ENCODE assay signal across 8 mouse cellular contexts in genomic region chrX:157612894-157613293, GRCm38 (mm10). TPM values are rescaled to one million over a fixed set of nuclear protein-coding genes. Genes with fewer than 3 reads are reported as not detected.
DNase-seq lines count a peak whose midpoint lies in the region; ATAC-seq lines count a peak whose summit lies in the region.

No protein-coding gene starts in this region.

- DNase-seq in frontal cortex, postnatal 36 days (ENCODE audit: low spot score in 2 of 2) = peak; percentile 11 to 26
- no peak for DNase-seq in frontal cortex, postnatal 25 days (ENCODE audit: low spot score in 2 of 2)
- DNase-seq in right cerebral cortex, adult 2 months (ENCODE audit: low spot score in 2 of 2) = peak; percentile 17 to 21
- no peak for DNase-seq in right cerebral cortex, postnatal 4 days
- no peak for DNase-seq in gastrocnemius, postnatal 14 days

- intact Hi-C loops in gastrocnemius, postnatal 14 days (cut with DNase I; ENCODE audit: low total_unique reads) = no loop called here

- ATAC-seq in hindbrain, embryonic 16.5 days = no peak
- peak; percentile 58 for ATAC-seq in midbrain, embryonic 12.5 days (ENCODE audit: low FRiP score, low read depth)
- no peak for ATAC-seq in monocyte, adult 5-6 weeks (replicated peaks; ENCODE audit: insufficient number of reproducible peaks, low FRiP score, low TSS enrichment, poor library complexity, severe bottlenecking)

- no peaks in the 10 kb centered on the region for H3K4me1 ChIP-seq in hindbrain, embryonic 16.5 days (ENCODE audit: control insufficient read depth, insufficient read depth, low read depth, low read length)
- no peaks in the 10 kb centered on the region for H3K4me1 ChIP-seq in midbrain, embryonic 12.5 days

- H3K9me3 ChIP-seq in hindbrain, embryonic 16.5 days (ENCODE audit: control insufficient read depth, low read length) = no peaks in the 10 kb centered on the region
- no peaks in the 10 kb centered on the region for H3K9me3 ChIP-seq in midbrain, embryonic 12.5 days

- no peak overlapping the region for H3K4me3 ChIP-seq in hindbrain, embryonic 16.5 days (ENCODE audit: low read length)
- H3K4me3 ChIP-seq in midbrain, embryonic 12.5 days = no peak overlapping the region

- 17% methylated on average over 26 of the region's 32 CpGs for WGBS in hindbrain, embryonic 16.5 days
- WGBS in midbrain, embryonic 12.5 days = 30% methylated on average over 32 of the region's 32 CpGs

- no peaks in the 10 kb centered on the region for H3K36me3 ChIP-seq in hindbrain, embryonic 16.5 days (ENCODE audit: control insufficient read depth, insufficient read depth, low read length)
- H3K36me3 ChIP-seq in midbrain, embryonic 12.5 days = no peaks in the 10 kb centered on the region

- no peaks in the 10 kb centered on the region for H3K27me3 ChIP-seq in hindbrain, embryonic 16.5 days (replicated peaks; ENCODE audit: control insufficient read depth, insufficient read depth, low read length)
- H3K27me3 ChIP-seq in midbrain, embryonic 12.5 days = no peaks in the 10 kb centered on the region; the same call in 1 of the 2 replicates

- H3K9ac ChIP-seq in hindbrain, embryonic 16.5 days (ENCODE audit: low read depth, low read length) = no peak overlapping the region
- no peak overlapping the region for H3K9ac ChIP-seq in midbrain, embryonic 12.5 days (replicated peaks)

- H3K4me2 ChIP-seq in hindbrain, embryonic 16.5 days (ENCODE audit: low read length) = peak overlapping the region; percentile 39
- peak overlapping the region; percentile 39 for H3K4me2 ChIP-seq in midbrain, embryonic 12.5 days (replicated peaks)

- no peak overlapping the region for H3K27ac ChIP-seq in hindbrain, embryonic 16.5 days (ENCODE audit: low read depth, low read length)
- no peak overlapping the region for H3K27ac ChIP-seq in midbrain, embryonic 12.5 days (replicated peaks)

RNA-seq across cellular contexts. Expression of gene Mbtps2, which starts 14.4 kb away (rescaled TPM):
- 25.9 and 30.1 TPM in 2 replicates for polyA plus RNA-seq in hindbrain, embryonic 16.5 days (2015; fragmentation: Nextera tagmentation; extraction: Ambion mirVana)
- 23.0 and 24.4 TPM in 2 replicates for polyA plus RNA-seq in midbrain, embryonic 12.5 days (2016; fragmentation: Nextera tagmentation; extraction: Ambion mirVana)
- total RNA-seq in monocyte, adult 5-6 weeks (2017) = 11.7 to 15.9 TPM (median 11.7 TPM) in 3 replicates
- 10 to 100 TPM; 12.6 to 13.8 TPM for total RNA-seq in gastrocnemius, postnatal 14 days (2021)

RNA-seq across cellular contexts. Expression of gene Yy2, which starts 44.1 kb away (rescaled TPM):
- polyA plus RNA-seq in hindbrain, embryonic 16.5 days (2015; fragmentation: Nextera tagmentation; extraction: Ambion mirVana) = 1.1 and 1.5 TPM in 2 replicates
- polyA plus RNA-seq in midbrain, embryonic 12.5 days (2016; fragmentation: Nextera tagmentation; extraction: Ambion mirVana) = 3.6 and 5.6 TPM in 2 replicates
- 0.86 to 7.4 TPM (median 4.1 TPM) in 3 replicates for total RNA-seq in monocyte, adult 5-6 weeks (2017)
- total RNA-seq in gastrocnemius, postnatal 14 days (2021) = under 1 TPM; 0.58 to 0.64 TPM

Comparison
In these comparisons a context has a peak if more than half of its experiments do, and no peak if none do; other contexts are left out.
1. DNase-seq: peak in frontal cortex, postnatal 36 days (2 of 2) and right cerebral cortex, adult 2 months (2 of 2); none in frontal cortex, postnatal 25 days (0 of 2), right cerebral cortex, postnatal 4 days (single experiment) and gastrocnemius, postnatal 14 days (single experiment).